16 mouse cellular contexts compared by ENCODE assay signal in genomic region chr6:139279093-139279492, GRCm38 (mm10).
"Had no signal": no experiment of that assay in that cellular context is flagged by ENCODE, and none has a peak within 500 bp of the region (broad histone marks: within the 10 kb centered on the region; RNA-seq: fewer than 3 reads in every experiment).

No protein-coding gene starts in this region.

- ATAC-seq: liver, postnatal 0 days had no signal

- H3K4me3 ChIP-seq: limb, embryonic 12.5 days; liver, embryonic 13.5 days; lung, embryonic 15.5 days; megakaryocyte, embryonic 14.5 days; myocyte; neural tube, embryonic 15.5 days had no signal

- H3K36me3 ChIP-seq: limb, embryonic 12.5 days; liver, embryonic 13.5 days; lung, embryonic 15.5 days; neural tube, embryonic 15.5 days had no signal

- H3K4me1 ChIP-seq: limb, embryonic 12.5 days; liver, embryonic 13.5 days; lung, embryonic 15.5 days; megakaryocyte, embryonic 14.5 days; neural tube, embryonic 15.5 days had no signal

- H3K4me2 ChIP-seq: limb, embryonic 12.5 days; liver, embryonic 13.5 days; lung, embryonic 15.5 days; neural tube, embryonic 15.5 days had no signal

- H3K27me3 ChIP-seq: limb, embryonic 12.5 days; liver, embryonic 13.5 days; lung, embryonic 15.5 days; megakaryocyte, embryonic 14.5 days; neural tube, embryonic 15.5 days had no signal

- H3K9ac ChIP-seq: limb, embryonic 12.5 days; liver, embryonic 13.5 days; liver, postnatal 0 days; lung, embryonic 15.5 days; neural tube, embryonic 15.5 days had no signal

- H3K9me3 ChIP-seq: limb, embryonic 12.5 days; liver, embryonic 13.5 days; lung, embryonic 15.5 days; neural tube, embryonic 15.5 days had no signal

- DNase-seq: kidney, adult 2 months; kidney, postnatal 25 days; liver; liver, embryonic 13.5 days; liver, postnatal 0 days; lung, postnatal 14 days; right cerebral cortex, postnatal 4 days; spleen, adult 18-20 months; thymus, adult 18-20 months; thymus, postnatal 14 days had no signal

- H3K27ac ChIP-seq: limb, embryonic 12.5 days; liver, embryonic 13.5 days; lung, embryonic 15.5 days; macrophage; neural tube, embryonic 15.5 days had no signal
